Mouse (Mus musculus) urinary bladder, adult 18-20 months (tissue): ENCODE results near the gene P3h3.
"Not testable (repeated sequence)": the region's sequence is repeated elsewhere in the genome, so short reads cannot be mapped to it uniquely, and the experiment has no call there.

Experiments used
- DNase-seq, 2 experiments: peaks; one replicate each; pipeline ENCODE4 v3.0.0; 2022; ENCODE audit warnings: low spot score in 2 of 2, mixed read lengths in 2 of 2

Gene P3h3

DNA sequence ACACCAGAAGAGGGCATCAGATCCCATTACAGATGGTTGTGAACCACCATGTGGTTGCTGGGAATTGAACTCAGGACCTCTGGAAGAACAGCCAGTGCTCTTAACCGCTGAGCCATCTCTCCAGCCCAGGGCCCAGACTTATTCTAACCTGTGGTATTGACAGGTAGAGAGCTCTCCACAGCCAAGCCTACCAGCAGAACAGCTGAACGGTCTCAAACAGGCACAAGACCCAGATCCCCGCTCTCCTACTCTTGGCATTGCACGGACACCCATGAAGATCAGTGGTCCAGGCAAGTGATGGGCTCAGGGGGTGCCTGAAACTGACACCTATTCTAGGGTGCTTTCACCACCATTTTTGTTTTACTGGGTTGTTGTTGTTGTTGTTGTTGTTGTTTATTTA, 26.4 kb downstream of the P3h3 start:
- DNase-seq: not testable (repeated sequence)

DNA sequence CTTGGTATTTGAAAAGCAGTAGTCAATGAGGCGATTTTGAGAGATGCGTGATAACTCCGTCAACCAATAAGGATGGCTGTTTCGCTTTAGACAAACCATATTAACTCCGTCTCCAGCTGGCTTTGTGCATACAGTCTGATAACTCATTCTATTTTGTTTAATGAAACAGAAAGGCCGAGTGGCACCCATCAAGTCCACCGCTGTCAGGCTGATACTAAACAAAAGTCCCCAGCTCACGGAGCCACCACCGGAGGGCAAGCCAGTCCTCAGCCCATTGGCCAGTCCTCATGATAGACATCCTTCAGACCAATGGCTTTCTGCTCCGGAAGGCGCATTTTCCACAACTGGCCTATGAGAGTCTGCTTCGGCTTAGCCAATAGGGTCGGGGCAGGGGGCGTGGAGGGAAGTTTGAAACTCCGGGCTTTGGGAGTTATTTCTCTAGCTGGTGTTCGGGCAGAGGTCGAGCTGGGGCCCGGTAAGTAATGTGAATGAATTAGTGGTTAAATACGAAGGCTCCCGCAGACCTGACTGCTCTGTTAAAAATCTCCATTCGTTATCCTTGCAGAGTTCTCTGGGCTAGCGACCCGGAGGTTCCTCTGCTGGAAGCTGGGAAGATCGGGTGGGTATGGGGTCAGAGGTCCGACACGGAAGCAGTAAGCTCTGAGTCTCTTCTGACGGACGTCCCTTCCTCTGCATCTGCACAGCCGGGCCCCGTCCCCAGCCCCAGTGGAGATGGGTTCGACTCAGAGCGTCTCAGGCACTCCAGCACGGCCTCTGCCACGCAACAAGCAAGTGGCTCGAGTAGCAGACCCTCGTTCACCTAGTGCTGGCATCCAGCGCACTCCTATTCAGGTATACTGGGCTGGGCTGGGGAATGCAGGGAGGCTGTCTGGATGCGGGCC, 27.5 kb downstream of the P3h3 start:
- DNase-seq: peak; percentile 86 to 87

DNA sequence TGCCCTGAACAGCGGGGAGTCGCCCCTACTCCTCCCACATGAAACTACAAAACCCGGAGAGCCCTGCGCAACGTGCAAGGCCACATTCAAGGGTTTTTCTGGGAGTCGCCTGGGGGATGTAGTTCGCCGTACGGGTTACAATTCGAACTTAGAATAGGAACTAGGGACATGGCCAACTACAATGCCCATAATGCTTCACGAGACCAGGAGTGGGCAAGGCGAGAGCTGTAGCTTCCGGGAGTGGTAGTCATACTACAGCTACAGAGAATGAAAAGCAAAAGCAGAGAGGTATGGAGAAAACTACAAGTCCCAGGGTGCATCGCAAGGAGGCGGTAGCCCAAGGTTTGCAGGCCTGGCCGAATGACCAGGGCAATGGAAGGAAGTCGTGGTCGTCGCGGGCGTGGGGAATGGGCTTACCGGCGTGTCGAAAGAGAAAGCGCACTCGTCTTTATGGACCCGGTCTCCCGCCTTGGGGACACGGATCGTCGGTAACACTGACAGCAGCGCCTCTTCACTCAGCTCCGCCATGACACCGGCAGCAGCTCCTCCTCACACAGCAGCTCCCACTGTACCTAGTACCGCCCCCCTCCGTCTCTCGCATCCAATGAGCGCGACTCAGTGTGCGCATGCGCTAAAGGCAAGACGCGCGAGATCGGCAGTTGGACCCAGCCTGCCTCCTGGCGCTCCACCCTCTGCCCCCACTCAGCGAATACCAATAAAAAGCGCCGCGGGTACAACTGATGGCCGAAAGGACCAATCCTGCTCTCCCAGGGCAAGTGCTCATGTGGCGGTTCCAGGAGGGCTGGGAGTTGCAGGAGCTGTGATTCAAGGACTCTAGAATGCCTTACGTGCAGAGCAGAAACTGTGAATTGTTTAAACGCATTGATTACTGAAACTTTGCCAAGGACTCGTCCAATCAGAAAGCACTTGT, 28.4 kb downstream of the P3h3 start, which contains the start of the genes Usp5 and Cdca3:
Usp5 (minus strand) TSS at position 617 of the 931 bp plus-strand sequence.
Cdca3 (plus strand) TSS at position 680 of the 931 bp plus-strand sequence.
- peak; percentile 96 to 99 for DNase-seq

DNA sequence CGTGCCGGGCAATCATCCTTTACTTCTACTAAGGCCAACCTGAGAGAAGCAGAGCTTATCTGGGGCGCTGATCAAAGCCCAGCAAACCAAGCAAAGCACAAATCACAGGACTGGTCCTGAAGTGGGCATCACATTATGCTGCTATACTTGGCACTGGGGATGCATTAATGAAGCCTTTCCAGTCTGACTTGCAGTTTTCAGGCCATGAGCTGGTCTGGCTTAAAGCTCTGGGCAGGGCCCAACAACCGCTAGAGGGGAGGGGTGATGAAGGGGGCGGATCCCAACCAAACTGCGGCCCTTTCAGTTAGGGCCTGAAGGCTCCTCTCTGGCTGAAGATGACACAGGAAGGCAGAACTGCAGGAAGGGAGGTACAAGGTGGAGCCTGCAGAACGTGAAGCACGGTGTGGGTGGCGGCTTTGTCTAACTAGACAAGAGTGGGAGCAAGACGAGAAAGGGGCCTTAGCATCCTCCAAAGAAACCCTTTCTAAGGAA, 29.4 kb downstream of the P3h3 start:
- peak in 1 of 2 experiments; percentile 46 for DNase-seq

DNA sequence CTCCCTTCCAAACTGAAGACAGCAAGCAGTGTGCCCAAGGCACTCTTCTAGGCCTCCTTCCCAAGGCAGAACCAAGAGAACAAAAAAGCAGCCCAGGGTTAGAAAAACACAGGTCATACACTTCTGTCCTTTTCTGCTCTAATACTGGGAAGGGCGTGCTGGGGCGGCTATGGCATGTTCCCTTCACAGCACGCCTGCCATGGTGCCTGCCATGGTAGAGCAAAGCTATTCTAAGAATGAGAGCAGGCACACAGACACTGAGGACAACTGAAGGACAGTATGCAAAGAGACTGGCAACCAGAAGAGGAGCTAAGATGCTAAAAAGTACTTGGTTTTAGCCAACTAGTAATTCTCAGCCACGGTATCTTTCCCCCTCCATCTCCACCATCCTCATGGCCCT, 35.5 kb downstream of the P3h3 start:
- DNase-seq: no peak

DNA sequence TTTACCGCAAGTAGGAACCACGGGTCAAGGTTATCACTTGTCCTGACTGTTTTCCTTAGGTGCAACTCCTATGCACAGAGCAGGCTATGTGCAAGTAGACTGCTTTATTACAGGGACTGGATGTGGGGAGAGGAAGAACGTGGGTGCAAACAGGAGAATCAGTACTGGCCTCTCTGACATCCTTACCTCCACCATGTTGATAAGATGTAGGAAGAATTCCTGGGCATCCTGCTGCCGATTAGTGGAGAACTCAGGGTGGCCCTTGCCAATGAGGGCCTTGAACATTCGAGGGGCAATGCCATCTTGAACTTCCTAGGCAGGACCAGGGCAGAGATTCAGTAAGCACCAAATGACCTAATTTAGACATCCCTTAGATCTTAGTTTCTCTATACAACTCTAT, 36.7 kb downstream of the P3h3 start:
- DNase-seq: no peak

DNA sequence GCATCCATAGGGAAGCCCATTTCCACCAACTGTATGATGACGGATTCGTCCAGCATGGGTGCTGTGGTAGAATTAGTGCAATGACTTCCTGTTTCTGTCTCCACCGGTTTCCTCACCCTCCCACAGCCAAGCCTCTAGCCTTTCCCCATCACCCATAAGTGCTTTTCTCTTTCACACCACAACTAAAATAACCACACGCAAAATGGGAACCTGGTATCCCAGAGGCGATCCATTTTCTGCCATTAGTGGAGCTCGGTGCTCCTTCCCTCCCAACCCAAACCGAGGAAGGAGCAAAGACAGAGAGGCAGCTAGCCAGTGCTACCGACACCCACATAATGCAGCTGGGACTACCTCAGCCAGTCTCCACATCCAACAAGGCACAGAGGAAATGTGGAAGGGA, 39.6 kb downstream of the P3h3 start:
- no peak for DNase-seq

DNA sequence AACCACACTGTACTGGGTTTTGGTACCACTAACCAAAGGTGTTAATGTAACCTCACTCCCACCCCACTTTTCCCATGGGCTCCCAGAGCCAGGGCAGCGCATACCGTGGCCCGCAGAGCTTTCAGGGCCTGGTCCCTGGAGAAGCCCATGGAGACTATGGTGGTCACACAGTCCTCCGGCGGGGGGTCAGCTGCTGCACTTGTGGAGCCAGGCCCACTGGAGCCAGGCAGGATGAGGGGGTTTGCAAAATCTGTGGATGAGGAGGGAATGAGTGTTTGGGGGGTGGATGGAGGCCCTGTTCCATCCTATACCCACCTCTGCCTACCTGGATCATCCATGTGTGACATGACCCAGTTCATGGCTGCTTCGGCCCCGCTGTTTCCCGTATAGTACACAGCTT, 40.0 kb downstream of the P3h3 start:
- DNase-seq: no peak

DNA sequence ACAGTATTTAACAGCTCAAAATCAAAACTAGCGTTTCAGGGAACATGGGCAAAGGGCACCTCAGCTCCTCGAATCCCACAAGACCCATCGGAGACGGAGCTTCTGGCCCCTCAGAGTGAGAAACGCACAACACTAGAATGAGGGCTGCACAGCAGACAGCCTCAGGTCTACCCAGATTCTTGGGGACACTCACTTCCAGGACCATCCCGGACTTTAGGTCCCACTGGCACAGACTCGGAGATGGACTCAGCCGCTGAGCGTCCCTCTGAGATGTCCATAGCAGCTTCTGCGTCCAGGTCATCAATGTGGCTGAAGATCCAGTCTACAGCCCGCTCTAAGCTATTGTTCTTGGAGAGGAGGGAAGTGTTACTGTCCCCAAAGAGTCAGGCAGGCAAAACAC, 40.4 kb downstream of the P3h3 start:
- DNase-seq: no peak

DNA sequence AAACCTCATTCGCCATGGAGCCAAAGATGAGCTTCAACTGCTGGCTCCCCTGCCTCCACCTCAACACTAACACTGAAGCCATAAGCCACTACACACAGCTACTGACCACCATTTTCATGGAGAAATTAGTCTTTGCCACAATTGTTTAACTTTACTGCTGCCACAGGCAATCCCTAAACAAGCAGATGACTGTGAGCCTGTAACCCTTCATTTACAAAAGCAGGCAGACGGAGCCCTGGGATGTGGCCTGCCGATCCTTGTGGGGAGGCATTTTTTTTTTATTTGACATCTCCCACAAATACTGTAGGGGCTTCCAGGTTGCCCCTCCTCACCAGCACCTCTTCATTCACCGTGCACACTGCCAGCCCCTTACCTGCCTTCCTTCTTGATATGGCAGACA, 40.9 kb downstream of the P3h3 start:
- no peak for DNase-seq

DNA sequence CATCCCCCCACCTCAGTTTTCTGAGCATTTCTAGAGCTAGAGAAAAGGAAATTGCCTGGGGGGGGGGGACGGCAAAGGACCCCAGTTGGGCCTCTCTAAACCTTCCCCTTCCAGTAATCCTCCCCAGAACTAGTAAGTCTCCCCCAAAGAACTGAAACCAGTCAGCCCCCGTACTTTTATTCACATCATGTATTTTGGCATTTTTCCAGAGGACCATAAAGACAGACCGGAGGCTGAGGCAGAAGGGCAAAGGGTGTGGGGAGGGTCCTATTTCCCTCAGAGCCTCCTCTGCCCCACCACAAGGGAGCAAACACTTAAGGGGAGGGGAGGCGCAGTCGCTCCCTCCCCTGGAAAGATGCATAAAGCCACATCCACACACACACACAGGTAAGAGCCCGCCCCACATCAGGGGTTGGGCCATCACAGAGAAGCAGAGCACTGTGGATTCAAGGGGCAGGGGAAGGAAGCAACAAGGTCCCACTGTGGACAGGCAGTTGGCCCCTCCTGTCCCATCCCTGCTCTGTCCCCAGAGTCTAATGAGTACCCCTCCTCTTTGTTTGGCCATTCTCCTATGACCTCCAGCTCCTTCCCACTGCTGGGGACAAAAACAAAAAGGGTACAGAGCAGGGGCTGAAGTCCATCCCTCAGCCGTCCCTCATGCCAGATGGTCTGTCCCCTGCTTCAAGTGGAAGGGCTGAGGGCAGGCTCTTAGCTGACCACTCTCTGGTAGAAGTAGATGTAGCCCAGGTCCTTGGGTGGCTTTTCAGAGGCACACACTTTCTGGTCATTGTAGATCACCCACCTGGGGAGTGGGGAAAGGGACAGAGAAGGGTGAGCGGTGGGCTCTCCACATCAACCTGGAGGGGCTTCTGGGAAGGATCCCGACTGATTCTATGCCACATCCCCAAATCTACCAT, 42.4 kb downstream of the P3h3 start:
- DNase-seq: no peak

DNA sequence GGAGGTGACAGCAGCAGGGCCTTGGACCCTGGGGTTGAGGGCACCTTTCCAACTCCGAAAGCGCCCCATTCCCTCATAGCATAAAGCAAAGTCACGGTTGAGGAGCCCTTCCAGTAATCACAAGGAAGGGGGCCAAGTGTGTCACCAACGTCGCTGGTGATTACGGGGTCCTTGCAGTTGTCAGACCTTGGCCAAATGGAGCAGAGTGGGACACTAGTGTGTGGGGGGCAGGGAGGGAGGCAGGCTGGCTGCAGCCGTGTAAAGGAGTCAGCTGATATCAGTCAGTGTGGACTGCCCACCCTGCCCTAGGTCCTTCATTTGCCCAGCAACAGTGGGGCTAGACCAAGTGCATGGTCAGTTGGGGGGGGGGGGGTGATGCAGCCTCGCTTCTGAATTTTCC, 43.1 kb downstream of the P3h3 start:
- no peak for DNase-seq

DNA sequence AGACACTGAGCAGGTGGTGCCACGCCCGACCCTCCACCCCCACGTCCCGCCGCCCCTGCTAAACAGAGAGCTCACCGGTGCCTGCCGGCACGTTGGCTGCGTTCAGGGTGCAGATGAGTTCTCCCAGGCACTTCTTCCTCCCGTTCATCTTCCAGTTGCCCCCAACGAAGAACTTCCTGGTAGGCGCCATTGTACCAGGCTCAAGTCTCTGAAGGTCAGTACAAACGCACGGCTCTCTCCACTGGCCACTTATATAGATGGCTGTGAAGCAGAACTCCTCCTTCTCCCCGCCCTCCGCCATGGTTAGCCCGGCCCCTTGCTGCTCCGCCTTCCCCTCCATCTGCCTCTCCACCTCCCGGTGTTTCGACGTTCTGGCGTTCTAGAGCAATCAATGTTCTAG, 43.6 kb downstream of the P3h3 start, which contains the start of gene Tpi1:
Tpi1 (minus strand) TSS at position 364 of the 400 bp plus-strand sequence.
- peak; percentile 85 to 89 for DNase-seq

DNA sequence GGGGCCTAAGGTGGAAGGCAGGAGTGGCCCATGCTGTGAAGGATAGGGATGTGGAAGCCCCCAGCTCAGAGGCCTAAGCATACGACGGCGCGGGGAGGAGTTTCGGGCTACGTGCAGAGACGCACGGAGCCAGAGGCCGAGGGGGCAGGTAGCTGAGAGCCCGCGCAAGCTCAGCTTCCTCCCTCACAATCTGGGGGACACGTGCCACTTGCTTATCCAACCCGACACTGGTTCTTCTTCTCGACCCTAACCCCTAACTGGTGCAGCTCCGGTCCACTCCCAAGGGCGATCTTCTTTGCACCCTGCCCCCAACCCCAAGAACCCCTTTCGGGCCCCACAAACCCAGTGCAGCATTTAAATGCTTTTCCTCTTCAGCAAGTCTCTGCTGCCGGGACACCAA, 44.1 kb downstream of the P3h3 start:
- no peak for DNase-seq

DNA sequence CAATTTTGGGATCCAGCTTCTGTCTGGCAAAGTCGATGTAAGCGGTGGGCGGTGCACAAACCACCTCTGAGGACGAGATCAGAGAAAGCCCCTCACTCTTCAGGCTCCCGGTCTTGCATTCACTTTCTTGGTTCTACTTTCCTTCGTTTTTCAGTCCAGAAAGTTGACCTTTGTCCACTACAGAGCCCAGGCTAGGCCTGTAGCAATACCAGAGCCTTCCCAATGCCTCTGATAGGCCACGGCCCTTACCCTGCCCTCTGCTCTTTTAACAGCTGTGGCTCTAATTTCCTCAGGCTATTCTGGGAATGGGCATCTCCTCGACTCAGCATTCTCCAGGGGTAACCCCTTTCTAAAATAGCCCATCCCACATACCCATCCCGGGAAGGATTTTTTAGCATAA, 44.7 kb downstream of the P3h3 start:
- DNase-seq: no peak

DNA sequence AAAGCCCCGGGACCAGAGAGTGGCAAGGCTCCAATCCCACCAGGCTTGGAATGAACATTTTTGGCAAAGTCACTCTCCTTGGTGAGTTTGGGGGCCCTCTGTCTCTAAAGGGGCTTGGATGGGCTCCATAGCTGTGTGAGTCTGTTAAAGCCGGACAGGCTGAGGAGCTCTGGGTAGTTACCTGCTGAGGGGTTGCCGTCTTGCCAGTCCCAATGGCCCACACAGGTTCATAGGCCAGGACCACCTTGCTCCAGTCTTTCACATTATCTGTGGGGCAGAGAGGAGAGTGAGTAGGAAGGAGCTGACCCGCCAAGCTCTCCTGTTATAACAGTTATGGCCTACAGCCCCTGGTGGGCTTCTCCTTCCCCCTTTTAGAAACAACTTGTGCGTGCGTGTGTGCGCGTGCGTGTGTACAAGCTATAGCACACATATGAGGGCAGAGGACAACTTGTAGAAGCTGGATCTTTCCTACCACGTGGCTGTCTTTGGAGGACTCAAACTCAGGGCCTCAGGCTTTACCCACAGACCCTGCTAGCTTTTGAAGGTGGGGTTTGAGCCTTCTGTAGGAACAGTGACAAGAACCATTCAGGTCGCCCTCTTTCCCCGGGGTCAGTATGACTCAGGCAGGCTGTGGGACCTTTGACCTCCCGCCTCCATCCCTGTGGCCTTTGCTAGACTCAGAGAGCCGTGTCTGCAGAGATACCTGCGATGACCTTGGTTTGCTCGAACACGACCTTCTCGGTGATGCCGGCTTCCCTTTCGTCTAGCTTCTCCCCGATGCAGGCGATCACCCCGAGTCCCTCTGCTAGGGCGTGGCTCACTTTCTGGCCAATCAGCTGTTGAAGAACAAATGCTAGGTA, 45.6 kb downstream of the P3h3 start:
- DNase-seq: no peak

DNA sequence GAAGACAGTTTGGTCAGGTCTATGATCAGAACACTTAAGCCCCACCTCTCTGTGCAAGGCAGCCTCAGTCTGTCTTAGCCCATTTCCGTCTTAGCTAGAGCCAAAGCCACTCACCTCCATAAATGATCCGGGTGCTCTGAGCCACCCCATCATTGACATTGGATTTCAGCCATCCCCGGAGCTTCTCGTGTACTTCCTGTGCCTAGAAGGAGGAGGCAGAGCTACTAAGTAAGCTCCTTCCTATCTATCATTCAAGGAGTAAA, 46.2 kb downstream of the P3h3 start:
- no peak for DNase-seq

DNA sequence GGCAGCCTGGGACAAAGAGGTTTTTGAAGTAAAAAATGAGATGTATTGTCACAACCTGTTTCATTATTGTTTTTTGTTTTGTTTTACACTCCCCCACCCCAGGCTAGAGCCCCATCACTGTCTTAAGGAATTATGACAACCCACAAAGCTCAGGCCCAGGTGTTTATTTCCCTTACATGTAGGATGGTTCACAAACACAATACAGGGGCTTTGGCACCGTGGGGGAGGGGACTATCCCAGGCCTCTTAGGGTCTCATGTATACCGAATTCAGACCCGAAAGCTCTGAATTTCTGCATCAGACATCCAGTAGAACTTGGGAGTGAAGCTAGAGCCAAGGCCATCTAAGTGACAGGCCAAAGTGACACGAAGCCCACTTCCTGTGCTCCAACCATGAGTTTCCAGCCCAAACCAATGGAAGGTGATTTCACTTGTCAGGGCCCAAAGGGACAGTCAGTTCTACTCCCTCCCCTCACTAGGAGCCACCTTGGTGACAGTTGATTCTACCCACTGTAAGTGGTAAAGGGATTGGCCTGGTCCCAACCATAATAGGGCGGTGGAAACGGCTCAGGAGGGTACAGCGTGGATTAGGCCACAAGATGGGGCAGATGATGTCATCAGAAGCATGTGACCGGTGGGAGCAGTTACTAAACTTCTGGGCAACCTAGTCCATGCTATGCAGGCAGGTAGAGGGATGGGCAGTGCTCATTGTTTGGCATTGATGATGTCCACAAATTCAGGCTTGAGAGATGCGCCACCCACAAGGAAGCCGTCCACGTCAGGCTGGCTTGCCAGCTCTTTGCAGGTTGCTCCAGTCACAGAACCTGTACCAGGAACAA, 46.8 kb downstream of the P3h3 start:
- DNase-seq: not testable (repeated sequence)

DNA sequence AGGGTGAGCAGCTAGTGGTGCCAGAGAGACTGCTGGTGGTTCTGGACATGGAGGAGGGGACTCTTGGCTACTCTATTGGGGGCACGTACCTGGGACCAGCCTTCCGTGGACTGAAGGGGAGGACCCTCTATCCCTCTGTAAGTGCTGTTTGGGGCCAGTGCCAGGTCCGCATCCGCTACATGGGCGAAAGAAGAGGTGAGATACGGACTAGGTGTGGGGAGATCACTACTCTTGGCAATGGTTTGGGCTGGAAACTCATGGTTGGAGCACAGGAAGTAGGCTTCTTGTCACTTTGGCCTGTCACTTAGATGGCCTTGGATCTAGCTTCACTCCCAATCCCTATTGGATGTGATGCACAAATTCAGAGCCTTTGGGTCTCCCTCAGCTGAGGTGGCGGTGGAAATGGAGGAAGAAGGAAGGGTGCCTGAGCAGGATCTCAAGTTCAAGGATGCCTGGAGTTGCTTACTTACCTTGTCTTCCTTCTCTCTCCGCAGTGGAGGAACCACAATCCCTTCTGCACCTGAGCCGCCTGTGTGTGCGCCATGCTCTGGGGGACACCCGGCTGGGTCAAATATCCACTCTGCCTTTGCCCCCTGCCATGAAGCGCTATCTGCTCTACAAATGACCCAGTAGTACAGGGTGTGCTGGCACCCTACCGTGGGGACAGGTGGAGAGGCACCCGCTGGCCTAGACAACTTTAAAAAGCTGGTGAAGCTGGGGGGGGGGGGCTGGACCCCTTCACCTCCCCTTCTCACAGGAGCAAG, 47.6 kb downstream of the P3h3 start:
- no peak for DNase-seq
